Mouse (Mus musculus): ENCODE results near the gene Gne. TPM values are rescaled to one million over a fixed set of nuclear protein-coding genes. Genes with fewer than 3 reads are reported as not detected.
A peak's percentile ranks its signal among the peaks of the same experiment; 100 is the strongest.

The Gne gene
- polyA plus RNA-seq, 1 experiment from 2014 or later: 18.0 TPM

DNA sequence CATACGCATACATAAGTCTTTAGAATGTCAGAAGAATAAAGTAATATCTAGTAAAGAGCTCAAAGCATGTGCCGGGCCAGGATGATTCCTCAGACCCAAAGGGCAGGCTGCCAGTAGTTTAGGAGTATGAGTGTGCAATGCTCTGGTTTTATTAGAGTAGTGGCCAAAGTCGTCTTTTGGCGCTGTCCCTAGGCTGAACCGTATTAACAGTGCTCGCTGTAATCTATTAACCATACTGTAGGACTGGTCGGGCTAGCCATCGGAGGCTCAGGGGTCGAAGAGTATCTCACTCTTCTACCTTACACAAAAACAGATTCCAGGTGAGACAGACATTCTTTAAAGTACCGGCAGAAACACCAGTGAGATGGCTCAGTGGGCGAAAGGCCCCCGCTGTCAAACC lies 67.2 kb downstream of the Gne start:
- Histone ChIP-seq H3K27me3 (no peaks in the 10 kb centered on the region), H3K9me3 (replicated peaks) (no peaks in the 10 kb centered on the region), H3K27ac (no peak overlapping the region; the same call in 1 of the 2 replicates), H3K4me3 (no peak overlapping the region), H3K36me3 (ENCODE audit: poor library complexity, severe bottlenecking) (peaks cover 41% of the 10 kb centered on the region), H3K4me2 (no peak overlapping the region), H3K4me1 (peaks cover 23% of the 10 kb centered on the region), H3K9ac (no peak overlapping the region)
- WGBS: 95% methylated on average over 12 of the region's 12 CpGs
- ATAC-seq: no peak

DNA sequence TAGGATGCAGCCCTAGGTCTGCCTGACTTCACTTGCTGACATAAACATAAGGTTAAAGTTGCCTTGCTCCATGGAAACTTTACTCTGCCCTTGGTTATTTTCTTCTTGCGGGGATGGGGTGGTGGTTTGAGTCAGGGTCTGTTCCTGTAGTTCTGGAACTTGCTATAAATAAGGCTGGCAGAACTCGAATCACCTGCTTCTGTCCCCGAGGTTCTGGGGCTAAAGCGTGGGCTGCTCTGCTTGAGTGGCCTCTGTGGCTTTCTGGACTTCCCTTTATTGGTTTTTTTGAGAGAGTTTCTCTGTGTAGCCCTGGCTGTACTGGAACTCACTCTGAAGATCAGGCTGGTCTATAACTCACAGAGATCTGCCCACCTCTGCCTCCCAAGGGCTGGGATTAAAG lies 67.9 kb downstream of the Gne start:
- no peak for ATAC-seq
- 94% methylated on average over 4 of the region's 4 CpGs for WGBS
- no peak overlapping the region for H3K4me2 ChIP-seq

DNA sequence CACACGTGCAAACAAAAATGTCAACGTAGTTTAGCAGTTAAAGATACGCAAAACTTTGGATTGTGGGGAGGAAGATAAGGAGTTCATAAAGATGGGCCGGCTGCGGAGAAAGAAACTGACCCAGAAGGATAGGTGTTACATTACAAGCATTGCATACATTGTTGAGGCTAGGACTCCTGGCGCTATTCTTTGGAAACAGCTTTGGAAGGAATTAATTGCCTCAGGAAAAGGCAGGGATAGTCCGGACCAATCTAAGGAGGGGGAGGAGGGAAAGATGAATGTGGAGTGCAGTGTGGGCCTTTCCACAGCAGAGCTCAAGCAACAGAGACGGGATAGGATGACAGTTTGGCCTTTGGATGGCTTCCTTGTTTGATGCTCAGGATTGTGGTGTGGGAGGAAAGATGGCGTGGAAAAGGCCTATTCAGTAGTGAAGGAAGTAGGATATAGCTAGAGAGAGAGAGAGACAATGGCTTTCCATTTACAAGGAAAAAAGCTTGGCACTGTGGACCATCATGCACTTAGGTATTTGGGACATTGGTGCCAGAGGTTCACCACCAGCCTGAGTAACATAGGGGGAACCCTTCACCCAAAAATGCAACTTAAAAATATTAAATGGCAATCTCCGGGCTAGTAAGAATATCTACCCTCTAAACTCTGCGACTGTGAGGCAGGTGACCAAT lies 70.4 kb downstream of the Gne start:
- Histone ChIP-seq H3K27me3 (no peaks in the 10 kb centered on the region), H3K27ac (no peak overlapping the region), H3K9ac (peak overlapping the region; percentile 97), H3K36me3 (ENCODE audit: poor library complexity, severe bottlenecking) (peaks cover 8% of the 10 kb centered on the region; the same call in 1 of the 2 replicates), H3K4me2 (peak overlapping the region; percentile 100), H3K9me3 (replicated peaks) (no peaks in the 10 kb centered on the region), H3K4me3 (peak overlapping the region; percentile 100), H3K4me1 (peaks cover 24% of the 10 kb centered on the region)
- no peak for ATAC-seq
- 29% methylated on average over 11 of the region's 11 CpGs for WGBS

More for the DNA sequence above, 67.9 kb downstream of the Gne start:
- H3K36me3 ChIP-seq (ENCODE audit: poor library complexity, severe bottlenecking): peaks cover 33% of the 10 kb centered on the region
- H3K27ac ChIP-seq: no peak overlapping the region
- no peaks in the 10 kb centered on the region for H3K9me3 ChIP-seq (replicated peaks)
- H3K4me3 ChIP-seq: no peak overlapping the region
- H3K27me3 ChIP-seq: no peaks in the 10 kb centered on the region
- H3K9ac ChIP-seq: no peak overlapping the region
- peaks cover 24% of the 10 kb centered on the region for H3K4me1 ChIP-seq

DNA sequence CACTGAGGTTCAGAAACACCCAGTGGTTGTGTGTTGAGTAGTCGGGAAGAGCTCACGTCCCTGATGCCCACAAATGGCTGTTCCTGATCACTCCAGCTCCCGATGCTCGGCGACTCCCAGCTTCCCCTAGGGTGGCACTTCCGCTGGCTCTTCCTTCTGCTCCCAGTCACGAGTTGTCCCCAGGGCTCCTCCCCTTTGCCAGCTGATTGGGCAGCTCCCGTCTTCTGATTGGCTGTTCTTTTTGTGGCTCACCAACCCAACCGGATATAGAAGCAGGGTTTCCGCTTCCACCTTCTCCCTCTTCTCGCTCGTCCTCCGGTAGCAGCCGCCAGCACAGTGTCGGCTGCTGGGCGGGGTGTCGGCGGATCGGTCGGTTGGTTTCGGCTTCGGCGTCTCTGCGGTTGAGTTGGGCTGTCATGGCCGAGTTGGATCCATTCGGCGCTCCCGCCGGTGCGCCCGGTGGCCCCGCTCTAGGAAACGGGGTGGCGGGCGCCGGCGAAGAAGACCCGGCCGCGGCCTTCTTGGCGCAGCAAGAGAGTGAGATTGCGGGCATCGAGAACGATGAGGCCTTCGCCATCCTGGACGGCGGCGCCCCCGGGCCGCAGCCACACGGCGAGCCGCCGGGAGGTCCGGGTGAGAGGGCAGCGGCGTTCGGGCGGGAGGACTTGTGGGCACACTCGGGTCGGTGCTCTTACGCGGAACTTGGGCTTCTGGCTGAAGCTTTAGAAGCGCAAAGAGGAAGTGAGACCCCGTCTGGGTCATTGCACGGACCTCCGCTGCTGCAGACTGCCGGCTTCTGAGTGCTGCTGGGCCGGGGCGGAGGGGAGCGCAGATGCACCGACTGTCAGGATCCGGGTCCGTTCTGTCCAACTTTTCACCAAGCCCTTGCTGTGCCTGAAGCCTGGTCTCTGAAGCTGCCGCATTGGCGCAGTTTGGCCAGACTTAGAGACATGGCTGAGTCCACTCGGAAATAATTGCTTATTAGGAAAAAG lies 71.3 kb downstream of the Gne start:
- H3K4me1 ChIP-seq: peaks cover 24% of the 10 kb centered on the region
- peak overlapping the region; percentile 100 for H3K4me2 ChIP-seq
- WGBS: under 1% methylated on average over 77 of the region's 77 CpGs
- peak; percentile 100 for ATAC-seq
- peak overlapping the region; percentile 100 for H3K4me3 ChIP-seq
- H3K9ac ChIP-seq: peak overlapping the region; percentile 97
- no peaks in the 10 kb centered on the region for H3K9me3 ChIP-seq (replicated peaks)
- peak overlapping the region; percentile 59 for H3K27ac ChIP-seq
- H3K27me3 ChIP-seq: no peaks in the 10 kb centered on the region
- 0 out of 2 replicates have a peak, but pooled peaks cover under 1% of the 10 kb centered on the region for H3K36me3 ChIP-seq (ENCODE audit: poor library complexity, severe bottlenecking)

DNA sequence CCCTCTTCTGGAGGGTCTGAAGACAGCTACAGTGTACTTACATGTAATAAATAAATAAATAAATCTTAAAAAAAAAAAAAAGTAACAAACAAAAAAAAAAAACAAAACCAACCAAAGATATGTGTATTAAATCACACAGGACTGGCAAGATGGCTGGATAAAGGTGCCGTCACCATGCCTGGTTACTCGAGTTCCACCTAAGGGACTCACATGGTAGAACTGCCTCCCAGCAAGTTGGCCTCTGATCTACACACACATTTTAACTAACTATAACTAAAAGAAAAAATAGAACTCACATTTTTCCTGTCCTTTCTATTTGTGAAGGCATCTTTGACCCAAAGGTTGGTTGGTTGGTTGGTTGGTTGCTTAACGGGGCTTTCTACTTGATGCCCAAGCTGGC lies 72.2 kb downstream of the Gne start:
- no peaks in the 10 kb centered on the region for H3K27me3 ChIP-seq
- no peak for ATAC-seq
- H3K36me3 ChIP-seq (ENCODE audit: poor library complexity, severe bottlenecking): no peaks in the 10 kb centered on the region

DNA sequence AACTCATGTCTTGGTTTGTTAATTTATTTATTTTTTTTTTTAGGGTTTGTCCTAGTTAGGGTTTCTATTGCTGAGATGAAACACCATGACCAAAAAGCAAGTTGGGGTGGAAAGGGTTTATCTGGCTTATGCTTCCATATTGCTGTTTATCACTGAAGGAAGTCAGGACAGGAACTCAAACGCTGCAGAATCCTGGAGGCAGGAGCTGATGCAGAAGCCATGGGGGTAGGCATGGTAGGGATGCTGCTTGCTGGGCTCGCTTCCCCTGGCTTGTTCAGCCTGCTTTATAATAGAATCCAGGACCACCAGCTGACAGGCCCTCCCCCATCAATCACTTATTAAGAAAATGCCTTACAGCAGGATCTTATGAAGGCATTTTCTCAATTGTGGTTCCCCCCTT lies 73.1 kb downstream of the Gne start:
- Histone ChIP-seq H3K9me3 (replicated peaks) (no peaks in the 10 kb centered on the region), H3K36me3 (ENCODE audit: poor library complexity, severe bottlenecking) (no peaks in the 10 kb centered on the region), H3K27me3 (no peaks in the 10 kb centered on the region), H3K4me3 (no peak overlapping the region), H3K4me2 (no peak overlapping the region), H3K4me1 (peaks cover 24% of the 10 kb centered on the region), H3K9ac (no peak overlapping the region), H3K27ac (no peak overlapping the region)
- WGBS: 45% methylated on average over 2 of the region's 2 CpGs
- no peak for ATAC-seq

More for the DNA sequence above, 72.2 kb downstream of the Gne start:
- H3K4me3 ChIP-seq: peak overlapping the region; percentile 100
- peak overlapping the region; percentile 68 for H3K9ac ChIP-seq
- peak overlapping the region; percentile 100 for H3K4me2 ChIP-seq
- no peaks in the 10 kb centered on the region for H3K9me3 ChIP-seq (replicated peaks)
- 78% methylated on average over 3 of the region's 3 CpGs for WGBS
- peaks cover 24% of the 10 kb centered on the region for H3K4me1 ChIP-seq
- H3K27ac ChIP-seq: peak overlapping the region; percentile 59; the same call in 1 of the 2 replicates

DNA sequence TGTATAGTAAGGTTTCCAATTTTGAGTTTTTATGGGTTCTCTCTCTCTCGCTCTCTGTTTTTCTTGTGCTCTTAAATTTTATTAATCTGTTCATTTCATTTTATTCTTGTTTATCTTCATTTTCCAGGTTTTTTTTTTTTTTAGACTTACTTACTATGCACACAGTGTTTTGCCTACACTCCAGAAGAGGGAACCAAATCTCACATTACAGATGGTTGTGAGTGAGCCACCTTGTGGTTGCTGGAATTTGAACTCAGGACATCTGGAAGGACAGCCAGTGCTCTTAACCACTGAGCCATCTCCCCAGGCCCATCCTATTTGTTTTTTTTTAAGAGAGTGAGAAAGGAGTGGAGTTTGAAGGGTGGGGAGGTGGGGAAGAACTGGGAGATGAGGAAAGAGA lies 73.8 kb downstream of the Gne start:
- Histone ChIP-seq H3K9me3 (replicated peaks) (no peaks in the 10 kb centered on the region), H3K4me2 (no peak overlapping the region), H3K4me1 (peaks cover 24% of the 10 kb centered on the region), H3K27me3 (no peaks in the 10 kb centered on the region), H3K4me3 (no peak overlapping the region), H3K36me3 (ENCODE audit: poor library complexity, severe bottlenecking) (no peaks in the 10 kb centered on the region), H3K9ac (no peak overlapping the region), H3K27ac (no peak overlapping the region)
- WGBS: 97% methylated on average over 1 of the region's 1 CpGs
- no peak for ATAC-seq

DNA sequence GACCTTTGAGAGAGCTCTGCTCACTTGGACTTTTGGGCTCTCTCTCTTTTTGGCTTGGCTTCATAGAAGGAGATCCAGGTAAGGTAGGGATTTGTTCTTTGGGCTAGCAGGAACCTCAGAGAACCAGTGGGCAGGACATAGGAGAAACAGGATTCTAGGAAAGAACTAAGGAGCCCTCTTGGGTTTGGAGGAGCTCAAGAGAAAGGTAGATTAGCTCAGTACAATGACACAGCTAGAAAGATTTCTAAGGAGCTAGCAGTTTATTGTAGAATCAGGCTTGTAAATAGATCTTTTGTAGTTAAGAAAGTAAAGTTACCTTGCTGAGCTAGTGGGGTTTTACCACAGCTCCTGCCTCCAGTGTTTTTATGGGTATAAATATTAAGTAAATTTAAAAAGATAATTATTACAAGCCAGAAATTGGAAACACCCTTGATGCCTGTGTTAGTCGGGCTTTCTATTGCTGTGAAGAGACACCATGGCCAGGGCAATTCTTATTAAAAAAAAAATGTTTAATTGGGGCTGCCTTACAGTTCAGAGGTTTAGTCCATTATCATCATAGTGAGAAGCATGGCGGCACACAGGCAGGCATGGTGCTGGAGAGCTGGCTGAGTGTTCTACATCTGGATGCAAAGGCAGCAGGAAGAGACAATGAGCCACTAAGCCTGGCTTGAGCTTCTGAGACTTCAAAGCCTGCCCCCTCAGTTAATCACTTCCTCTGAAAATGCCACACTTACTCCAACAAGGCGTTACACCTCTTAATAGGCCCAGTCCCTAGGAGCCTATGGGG lies 79.2 kb downstream of the Gne start:
- Histone ChIP-seq H3K4me1 (no peaks in the 10 kb centered on the region), H3K9ac (no peak overlapping the region), H3K27ac (no peak overlapping the region), H3K4me3 (no peak overlapping the region), H3K27me3 (no peaks in the 10 kb centered on the region; the same call in 1 of the 2 replicates), H3K9me3 (replicated peaks) (no peaks in the 10 kb centered on the region), H3K4me2 (no peak overlapping the region), H3K36me3 (ENCODE audit: poor library complexity, severe bottlenecking) (no peaks in the 10 kb centered on the region)
- 69% methylated on average over 3 of the region's 3 CpGs for WGBS
- no peak for ATAC-seq

DNA sequence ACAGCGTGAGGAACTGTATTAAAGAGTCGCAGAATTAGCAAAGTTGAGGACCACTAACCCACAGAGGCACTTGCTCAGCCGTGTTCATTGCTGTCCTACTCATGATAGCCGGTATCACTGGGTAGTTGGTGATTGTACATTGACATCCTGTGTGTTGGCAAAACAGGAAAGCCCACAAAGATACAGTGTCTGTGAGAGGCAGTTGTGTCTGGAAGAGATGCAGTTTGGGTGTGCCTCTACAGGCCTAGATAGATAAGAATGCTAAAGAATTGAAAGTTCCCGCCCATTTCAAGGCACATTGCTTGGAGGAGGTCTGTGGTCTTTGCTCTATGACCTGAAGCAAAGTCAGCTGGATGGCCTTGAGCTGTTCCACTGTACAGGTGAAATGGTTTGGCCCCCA lies 79.9 kb downstream of the Gne start, which contains the start of gene Clta:
Clta (plus strand) TSS at position 327 of the 400 bp plus-strand sequence.
- H3K9me3 ChIP-seq (replicated peaks): no peaks in the 10 kb centered on the region
- H3K4me2 ChIP-seq: no peak within 1 kb of the TSS
- ATAC-seq: no peak
- no peak within 1 kb of the TSS for H3K9ac ChIP-seq
- no peak within 1 kb of the TSS for H3K27ac ChIP-seq
- H3K27me3 ChIP-seq: no peaks in the 10 kb centered on the region; the same call in 1 of the 2 replicates
- no peaks in the 10 kb centered on the region for H3K4me1 ChIP-seq
- H3K4me3 ChIP-seq: no peak within 1 kb of the TSS
- WGBS: 89% methylated on average over 5 of the region's 5 CpGs
- H3K36me3 ChIP-seq (ENCODE audit: poor library complexity, severe bottlenecking): no peaks in the 10 kb centered on the region

DNA sequence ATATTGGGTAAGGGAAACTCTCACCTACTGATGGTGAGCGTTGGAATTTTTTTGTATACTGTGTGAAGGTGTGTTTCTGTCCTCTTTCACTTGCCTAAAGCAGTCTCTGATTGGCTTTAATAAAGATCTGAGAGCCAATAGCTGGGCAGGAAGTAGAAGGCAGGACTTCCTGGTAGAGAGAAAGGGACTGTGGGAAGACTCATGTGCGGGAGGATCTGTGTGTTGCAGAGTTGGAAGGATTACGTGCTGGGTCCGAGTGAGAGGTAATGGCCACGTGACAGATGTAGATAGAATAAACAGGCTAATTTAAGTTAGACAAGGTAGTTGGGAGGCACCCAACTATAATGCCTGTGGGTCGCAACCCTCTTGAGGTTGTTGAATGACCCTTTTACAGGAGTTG lies 80.4 kb downstream of the Gne start:
- H3K36me3 ChIP-seq (ENCODE audit: poor library complexity, severe bottlenecking): no peaks in the 10 kb centered on the region
- no peak for ATAC-seq
- H3K27me3 ChIP-seq: no peaks in the 10 kb centered on the region; the same call in 1 of the 2 replicates
- 91% methylated on average over 6 of the region's 6 CpGs for WGBS
- H3K9me3 ChIP-seq (replicated peaks): no peaks in the 10 kb centered on the region
- no peak overlapping the region for H3K9ac ChIP-seq
- no peak overlapping the region for H3K27ac ChIP-seq
- H3K4me1 ChIP-seq: no peaks in the 10 kb centered on the region
- no peak overlapping the region for H3K4me3 ChIP-seq
- H3K4me2 ChIP-seq: no peak overlapping the region

DNA sequence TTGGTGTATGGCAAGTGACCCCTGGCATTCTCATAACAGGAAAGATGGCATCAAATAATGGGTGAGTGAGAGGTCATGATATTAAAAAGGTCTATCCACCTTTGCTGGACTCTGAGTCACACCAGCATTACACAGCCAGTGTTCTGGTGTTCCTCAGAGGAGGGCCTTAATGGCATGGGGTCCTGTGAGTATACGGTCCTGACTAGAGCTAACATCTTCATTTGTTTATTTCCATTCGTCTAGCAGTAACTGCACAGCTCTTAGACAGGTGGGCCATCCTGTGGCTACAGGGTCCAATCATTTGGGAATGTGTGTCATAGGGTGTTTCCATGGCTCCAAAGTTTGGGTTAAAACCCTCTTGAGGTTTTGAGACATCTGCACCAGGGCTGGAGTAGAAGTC lies 89.6 kb downstream of the Gne start:
- Histone ChIP-seq H3K27me3 (no peaks in the 10 kb centered on the region), H3K9me3 (replicated peaks) (no peaks in the 10 kb centered on the region), H3K4me2 (no peak overlapping the region), H3K36me3 (ENCODE audit: poor library complexity, severe bottlenecking) (no peaks in the 10 kb centered on the region), H3K4me3 (no peak overlapping the region), H3K4me1 (no peaks in the 10 kb centered on the region), H3K9ac (no peak overlapping the region), H3K27ac (no peak overlapping the region)
- 82% methylated on average over 2 of the region's 2 CpGs for WGBS
- ATAC-seq: no peak

All from forebrain, embryonic 13.5 days (tissue).